Mouse (Mus musculus) cerebellum, postnatal 10 days (tissue): Measurements from ENCODE around the gene Nav1.

Experiments
- DNase-seq, 2 experiments: peaks; one replicate each; pipeline ENCODE4 v3.0.0; 2021; ENCODE audit warnings: mixed read lengths in 2 of 2

The Nav1 gene

DNA sequence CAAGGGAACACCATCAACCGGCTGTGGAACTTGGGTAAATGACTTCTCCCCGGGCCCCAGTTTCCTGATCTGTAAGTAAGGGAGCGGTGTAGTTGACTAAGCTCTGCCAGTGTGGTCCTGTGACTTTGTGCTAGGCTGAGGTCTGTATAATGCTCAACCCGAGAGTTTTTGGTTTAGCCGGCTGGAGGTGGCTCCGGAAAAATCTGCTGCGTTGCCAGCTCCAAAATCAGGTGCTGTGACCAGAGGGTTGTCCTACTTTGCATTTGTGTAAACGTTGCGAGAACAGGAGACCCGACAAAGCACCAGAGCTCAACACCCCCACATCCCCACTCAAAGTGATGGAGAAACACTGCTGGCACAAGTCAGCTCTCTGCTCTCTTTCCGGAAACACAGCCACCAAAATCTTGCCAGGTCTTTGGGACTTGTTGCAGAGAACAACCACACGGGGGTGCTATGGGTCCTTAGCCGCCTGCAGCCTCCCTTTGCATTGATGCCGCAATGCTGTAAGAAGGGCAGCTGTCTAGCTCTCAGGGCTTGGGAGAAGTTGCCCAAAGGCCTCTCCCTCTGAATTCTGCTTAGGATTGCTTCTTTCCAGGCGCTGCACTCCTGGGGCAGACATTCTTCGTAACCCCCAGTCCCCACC is 62.5 kb downstream of the Nav1 start:
- DNase-seq, result peak; percentile 94 to 95

GRCm38 (mm10) chr1:135542841-135543810 is 64.0 kb downstream of the Nav1 start:
- peak in 1 of 2 experiments; percentile 48 for DNase-seq

DNA sequence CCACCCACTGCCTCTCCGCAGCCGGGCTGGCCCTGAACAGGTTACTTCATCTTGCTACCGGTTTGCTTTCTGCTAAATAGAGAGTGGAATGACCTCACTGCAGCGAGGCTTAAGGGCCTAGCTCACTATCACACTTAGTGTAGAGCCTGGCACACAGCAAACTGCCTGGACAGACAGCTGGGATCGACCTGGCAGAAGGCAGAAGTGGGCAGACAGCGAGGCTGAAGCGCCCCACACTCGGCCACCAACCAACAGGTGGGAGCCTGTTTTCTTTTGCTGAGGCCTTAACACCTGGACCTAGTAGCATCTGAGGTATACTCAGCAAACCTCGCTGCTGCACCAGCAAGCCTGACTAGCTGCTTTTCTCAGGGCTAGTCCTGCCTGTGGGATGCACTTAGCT is 65.0 kb downstream of the Nav1 start:
- peak in 1 of 2 experiments; percentile 9 for DNase-seq

GRCm38 (mm10) chr1:135540270-135540669 is 66.8 kb downstream of the Nav1 start:
- DNase-seq, result peak; percentile 91 to 94

- peak in 1 of 2 experiments; percentile 49 for DNase-seq
Observed at GRCm38 (mm10) chr1:135538441-135539265, 68.4 kb downstream of the Nav1 start.

DNA sequence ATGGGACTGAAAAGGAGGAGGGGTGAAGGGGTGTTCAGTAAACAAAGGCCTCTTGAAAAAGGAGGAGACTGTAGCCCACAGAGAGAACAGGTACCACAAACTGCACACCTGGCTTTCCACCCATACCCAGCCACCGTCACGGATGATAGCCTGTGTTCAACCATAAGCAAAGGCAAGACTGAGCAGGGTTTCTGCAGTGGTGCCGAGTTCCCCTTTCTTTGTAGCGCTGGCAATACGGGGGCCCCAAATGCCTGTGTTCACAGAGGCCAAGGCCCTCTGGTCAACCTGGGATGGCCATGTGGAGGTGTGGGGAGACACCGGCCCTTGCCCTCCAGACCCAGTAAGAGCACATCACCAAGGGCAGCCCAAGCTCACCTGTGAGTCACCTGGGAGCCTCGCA is 70.3 kb downstream of the Nav1 start:
- no peak for DNase-seq

GRCm38 (mm10) chr1:135536326-135536725 is 70.8 kb downstream of the Nav1 start:
- DNase-seq, result peak in 1 of 2 experiments; percentile 11

- peak in 1 of 2 experiments; percentile 18 for DNase-seq
Observed at GRCm38 (mm10) chr1:135535256-135535655, 71.8 kb downstream of the Nav1 start.

GRCm38 (mm10) chr1:135534782-135535181 is 72.3 kb downstream of the Nav1 start:
- peak in 1 of 2 experiments; percentile 12 for DNase-seq

- DNase-seq, result no peak
Observed at GRCm38 (mm10) chr1:135534070-135534469, 73.0 kb downstream of the Nav1 start.

GRCm38 (mm10) chr1:135532383-135532782 is 74.7 kb downstream of the Nav1 start:
- DNase-seq, result no peak

- DNase-seq, result no peak
Observed at GRCm38 (mm10) chr1:135531981-135532380, 75.1 kb downstream of the Nav1 start.

- peak; percentile 76 to 81 for DNase-seq
Observed at GRCm38 (mm10) chr1:135531081-135531480, 76.0 kb downstream of the Nav1 start.

GRCm38 (mm10) chr1:135524518-135524860 is 82.6 kb downstream of the Nav1 start:
- no peak for DNase-seq

- DNase-seq, result no peak
Observed at GRCm38 (mm10) chr1:135523780-135524517, 83.1 kb downstream of the Nav1 start.

- no peak for DNase-seq
Observed at GRCm38 (mm10) chr1:135523344-135523743, 83.8 kb downstream of the Nav1 start.

GRCm38 (mm10) chr1:135520550-135521168 is 86.4 kb downstream of the Nav1 start:
- DNase-seq, result no peak

- peak; percentile 65 to 73 for DNase-seq
Observed at GRCm38 (mm10) chr1:135518661-135519060, 88.4 kb downstream of the Nav1 start.

- no peak for DNase-seq
Observed at GRCm38 (mm10) chr1:135517469-135517868, 89.6 kb downstream of the Nav1 start.

GRCm38 (mm10) chr1:135516511-135517305 is 90.4 kb downstream of the Nav1 start:
- no peak for DNase-seq
